Mouse (Mus musculus) thymus, postnatal 0 days (tissue): ENCODE results near the gene Fkbp8. TPM values are rescaled to one million over a fixed set of nuclear protein-coding genes. Genes with fewer than 3 reads are reported as not detected.

ENCODE experiments used
- polyA plus RNA-seq: library from polyadenylated mRNA; unstranded; fragments of >200 nt; fragmentation: Nextera tagmentation; extraction: Ambion mirVana; gene quantifications from 2 replicates; pipeline ENCODE4 v1.2.1, GENCODE M21; 2015

Fkbp8 gene
- polyA plus RNA-seq, 1 experiment from 2014 or later = 319 TPM

Other genes with a start within 250 kb of the Fkbp8 start
- gene Homer3, start 244.9 kb upstream of the Fkbp8 start, polyA plus RNA-seq = 25.7 and 26.9 TPM in 2 replicates
- gene Ddx49, start 225.2 kb upstream of the Fkbp8 start, polyA plus RNA-seq = 53.6 and 58.1 TPM in 2 replicates
- 314 and 316 TPM in 2 replicates for gene Cope, start 225.2 kb upstream of the Fkbp8 start, polyA plus RNA-seq
- gene Cers1, start 211.9 kb upstream of the Fkbp8 start, polyA plus RNA-seq = 0.19 and 0.40 TPM in 2 replicates
- gene Gdf1, start 197.9 kb upstream of the Fkbp8 start, polyA plus RNA-seq = 0.13 TPM in 1 of 2 replicates, not detected in the other
- gene Upf1, start 174.4 kb upstream of the Fkbp8 start, polyA plus RNA-seq = 16.4 and 22.6 TPM in 2 replicates
- gene Comp, start 154.2 kb upstream of the Fkbp8 start, polyA plus RNA-seq = 1.6 and 2.2 TPM in 2 replicates
- gene Crtc1, start 88.1 kb upstream of the Fkbp8 start, polyA plus RNA-seq = 7.4 and 8.0 TPM in 2 replicates
- gene Klhl26, start 50.8 kb upstream of the Fkbp8 start, polyA plus RNA-seq = 8.0 and 8.4 TPM in 2 replicates
- gene Tmem59l, start 40.4 kb upstream of the Fkbp8 start, polyA plus RNA-seq = 0.09 and 0.10 TPM in 2 replicates
- gene Crlf1, start 34.6 kb upstream of the Fkbp8 start, polyA plus RNA-seq = 0.10 and 0.27 TPM in 2 replicates
- gene Rex1bd, start 21.0 kb upstream of the Fkbp8 start, polyA plus RNA-seq = 170 and 181 TPM in 2 replicates
- gene Uba52, start 16.9 kb upstream of the Fkbp8 start, polyA plus RNA-seq = 1,327 and 1,441 TPM in 2 replicates
- 66.8 and 68.6 TPM in 2 replicates for gene Kxd1, start 232 bp downstream of the Fkbp8 start, polyA plus RNA-seq
- 13.5 and 14.2 TPM in 2 replicates for gene Ell, start 11.7 kb downstream of the Fkbp8 start, polyA plus RNA-seq
- 78.9 and 88.4 TPM in 2 replicates for gene Isyna1, start 66.6 kb downstream of the Fkbp8 start, polyA plus RNA-seq
- gene Ssbp4, start 81.1 kb downstream of the Fkbp8 start, polyA plus RNA-seq = 135 and 142 TPM in 2 replicates
- 4.7 and 5.8 TPM in 2 replicates for gene Lrrc25, start 88.4 kb downstream of the Fkbp8 start, polyA plus RNA-seq
- gene Gdf15, start 104.7 kb downstream of the Fkbp8 start, polyA plus RNA-seq = 1.2 and 1.4 TPM in 2 replicates
- 33.2 and 43.0 TPM in 2 replicates for gene Pgpep1, start 132.7 kb downstream of the Fkbp8 start, polyA plus RNA-seq
- 333 and 377 TPM in 2 replicates for gene Lsm4, start 145.5 kb downstream of the Fkbp8 start, polyA plus RNA-seq
- gene Jund, start 171.2 kb downstream of the Fkbp8 start, polyA plus RNA-seq = 85.7 and 111 TPM in 2 replicates
- gene Iqcn, start 175.7 kb downstream of the Fkbp8 start, polyA plus RNA-seq = 0.04 and 0.06 TPM in 2 replicates
- 0.29 and 0.32 TPM in 2 replicates for gene Gm3336, start 190.8 kb downstream of the Fkbp8 start, polyA plus RNA-seq
- 0.28 and 0.35 TPM in 2 replicates for gene Pde4c, start 196.0 kb downstream of the Fkbp8 start, polyA plus RNA-seq
- 7.0 and 8.0 TPM in 2 replicates for gene Rab3a, start 227.0 kb downstream of the Fkbp8 start, polyA plus RNA-seq
- gene Mpv17l2, start 233.2 kb downstream of the Fkbp8 start, polyA plus RNA-seq = 54.3 and 54.4 TPM in 2 replicates
- 35.1 and 38.6 TPM in 2 replicates for gene Pik3r2, start 249.0 kb downstream of the Fkbp8 start, polyA plus RNA-seq